Mouse (Mus musculus) gastrocnemius, postnatal 36 days (tissue): ENCODE measurements around the gene Sepsecs. TPM values are rescaled to one million over a fixed set of nuclear protein-coding genes. Genes with fewer than 3 reads are reported as not detected.
"Not testable (repeated sequence)": the region's sequence is repeated elsewhere in the genome, so short reads cannot be mapped to it uniquely, and the experiment has no call there.

Source experiments
- DNase-seq, 2 experiments: peaks; one replicate each; pipeline ENCODE4 v3.0.0; 2022
- intact Hi-C: fragments of 180-260 bp; cut with DNase I; formaldehyde crosslinking; loops from one replicate; pipeline ENCODE4 v1.15.1; 2025
- long read RNA-seq, 2 experiments: library from polyadenylated mRNA; stranded (forward); transcript quantifications; one replicate each; pipeline ENCODE4 v2.0.0; 2021
- total RNA-seq, 2 experiments: library from RNA; stranded (reverse); gene quantifications; 2 replicates each; pipeline ENCODE4 v1.2.3; 2021

Sepsecs gene
- total RNA-seq: 1 to 10 TPM; 5.0 to 5.2 TPM
- long read RNA-seq, experiment 1, full-length matches to known transcripts: 1 of 4 reads
- long read RNA-seq, experiment 1, partial matches to known transcripts: 0 of 4 reads
- long read RNA-seq, experiment 1, other reads (novel, unspliced or antisense): 3 of 4 reads
- long read RNA-seq, experiment 2, full-length matches to known transcripts: 2 of 6 reads
- long read RNA-seq, experiment 2, partial matches to known transcripts: 1 of 6 reads
- long read RNA-seq, experiment 2, other reads (novel, unspliced or antisense): 3 of 6 reads

- peak; percentile 88 to 90 for DNase-seq
- intact Hi-C loops: loop anchor here (10.0 kb wide), 1 partner anchor 135 kb away; no protein-coding TSS in a partner anchor
These were observed at the start of gene Sepsecs for GRCm38 (mm10) chr5:52669426-52670191. Gene Sepsecs (minus strand): TSS chr5:52669708.

GRCm38 (mm10) chr5:52716742-52717448 lies 47.4 kb upstream of the Sepsecs start:
- intact Hi-C loops: no loop called here
- no peak for DNase-seq

DNA sequence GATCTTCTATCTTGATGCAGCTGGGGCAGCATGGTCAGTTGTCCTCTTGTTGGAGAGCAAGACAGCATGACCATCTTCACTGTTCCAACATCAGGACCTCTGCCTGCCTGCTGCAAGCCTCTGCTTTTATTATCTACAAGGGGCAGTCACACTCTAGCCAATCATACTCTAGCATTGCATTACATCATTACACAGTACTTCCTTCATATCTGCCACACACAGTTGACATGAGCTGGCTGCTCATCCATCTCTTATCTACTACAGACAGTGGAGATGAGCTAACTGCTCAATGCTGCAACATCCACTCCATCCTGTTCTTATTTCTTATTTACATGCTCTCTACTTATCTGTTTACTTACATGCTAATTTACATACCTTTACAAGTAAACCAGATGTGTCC lies 43.2 kb upstream of the Sepsecs start:
- intact Hi-C loops: no loop called here
- no peak for DNase-seq

GRCm38 (mm10) chr5:52704562-52704961 lies 35.1 kb upstream of the Sepsecs start:
- DNase-seq: no peak
- intact Hi-C loops: no loop called here

GRCm38 (mm10) chr5:52697882-52698440 lies 28.5 kb upstream of the Sepsecs start:
- DNase-seq, intact Hi-C loops: not testable (repeated sequence)

DNA sequence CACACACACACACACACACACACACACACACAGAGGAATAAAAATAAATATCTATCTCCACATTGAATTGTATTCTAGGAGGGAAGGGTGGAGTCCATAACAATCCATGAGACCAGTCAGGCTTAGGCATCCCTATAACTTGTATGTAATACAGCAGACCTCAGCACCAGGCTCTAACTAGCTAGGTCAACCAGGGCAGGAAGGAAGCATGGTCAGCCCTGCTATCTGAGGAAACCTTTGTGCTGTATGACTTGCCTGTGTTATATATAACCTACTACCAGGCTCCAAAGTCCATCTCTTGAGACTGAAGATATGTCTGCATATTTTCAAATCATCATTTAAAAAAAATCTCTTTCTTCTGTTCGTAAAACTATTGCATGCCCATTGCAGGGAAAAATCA lies 27.8 kb upstream of the Sepsecs start:
- DNase-seq: no peak
- intact Hi-C loops: no loop called here

DNA sequence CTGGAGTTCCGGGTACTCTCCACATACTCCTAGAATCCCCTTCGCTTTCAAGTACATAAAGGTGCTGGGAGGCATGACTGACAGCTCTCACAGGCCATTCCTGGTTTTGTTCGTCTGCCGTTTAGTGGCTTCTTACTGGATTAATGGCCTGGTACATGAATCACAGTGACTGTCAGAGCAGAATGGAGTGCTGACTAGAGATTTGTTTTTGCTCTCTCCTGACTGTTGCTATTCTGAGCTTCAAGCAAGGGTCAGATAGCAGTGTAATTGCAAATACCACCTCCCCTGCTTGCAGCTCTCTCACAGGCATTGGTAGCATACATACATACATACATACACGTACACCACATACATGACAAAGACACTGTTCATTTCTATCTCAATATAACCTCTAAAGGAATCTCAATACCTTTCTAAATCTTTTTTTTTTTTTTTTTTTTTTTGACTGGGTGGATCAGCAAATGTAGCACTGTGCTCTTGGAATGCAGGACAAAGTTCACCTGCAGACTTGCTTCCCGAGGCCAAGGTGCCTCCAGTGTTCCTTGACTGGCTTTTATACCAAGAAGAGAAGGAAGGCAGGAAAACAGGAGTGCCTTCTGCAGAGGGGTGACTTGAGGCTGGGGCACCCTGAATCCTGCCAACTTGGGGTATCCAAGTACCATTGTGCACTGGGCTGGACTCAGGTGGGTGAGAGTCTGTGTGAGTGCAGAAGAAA lies 18.4 kb upstream of the Sepsecs start:
- intact Hi-C loops: no loop called here
- no peak for DNase-seq

GRCm38 (mm10) chr5:52681111-52681510 lies 11.6 kb upstream of the Sepsecs start:
- intact Hi-C loops: no loop called here
- no peak for DNase-seq

DNA sequence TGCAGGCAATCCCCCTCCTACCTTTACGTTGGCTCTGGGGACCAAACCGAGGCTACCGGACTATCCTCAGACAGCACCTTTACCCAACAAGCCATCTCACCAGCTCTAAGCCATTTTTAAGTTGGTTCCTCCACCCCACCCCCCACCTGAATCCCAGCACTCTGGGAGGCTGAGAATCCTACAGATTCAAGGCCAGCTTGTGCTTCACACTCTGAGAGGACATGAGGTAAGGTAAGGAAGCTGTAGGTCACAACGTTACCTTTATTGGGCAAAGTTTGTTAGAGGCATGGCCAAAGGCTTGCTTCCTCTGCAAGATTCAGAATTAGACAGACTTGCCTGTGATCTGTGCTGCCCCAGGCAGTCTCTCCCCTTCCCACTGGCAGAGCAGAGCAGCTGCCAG lies 10.7 kb upstream of the Sepsecs start:
- intact Hi-C loops: no loop called here
- DNase-seq: no peak

- intact Hi-C loops: loop anchor here (10.0 kb wide), 1 partner anchor 126 kb away; no protein-coding TSS in a partner anchor
- no peak for DNase-seq
These were observed 9.1 kb upstream of the Sepsecs start for GRCm38 (mm10) chr5:52678498-52679070.

DNA sequence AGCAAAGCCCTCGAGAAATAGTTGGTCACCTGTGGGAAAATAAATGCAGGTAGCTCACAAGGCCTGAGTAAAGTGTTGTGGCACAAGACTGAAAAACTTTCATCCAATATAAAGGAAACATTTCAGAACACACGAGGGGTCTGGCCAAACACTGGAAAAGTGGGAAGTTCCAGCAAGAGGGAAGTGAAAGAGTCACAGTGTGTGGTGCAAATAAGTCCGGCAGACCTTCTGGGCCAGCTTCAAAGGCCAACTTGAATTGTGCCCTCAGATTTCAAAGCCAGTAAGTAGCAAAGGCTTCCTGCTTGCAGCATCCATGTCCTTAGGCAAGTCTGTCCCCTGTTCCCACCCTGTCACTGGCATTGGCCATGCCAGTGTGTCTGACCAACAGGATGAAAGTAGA lies 7.6 kb upstream of the Sepsecs start:
- no peak for DNase-seq
- intact Hi-C loops: loop anchor here (10.0 kb wide), 1 partner anchor 128 kb away; no protein-coding TSS in a partner anchor

DNA sequence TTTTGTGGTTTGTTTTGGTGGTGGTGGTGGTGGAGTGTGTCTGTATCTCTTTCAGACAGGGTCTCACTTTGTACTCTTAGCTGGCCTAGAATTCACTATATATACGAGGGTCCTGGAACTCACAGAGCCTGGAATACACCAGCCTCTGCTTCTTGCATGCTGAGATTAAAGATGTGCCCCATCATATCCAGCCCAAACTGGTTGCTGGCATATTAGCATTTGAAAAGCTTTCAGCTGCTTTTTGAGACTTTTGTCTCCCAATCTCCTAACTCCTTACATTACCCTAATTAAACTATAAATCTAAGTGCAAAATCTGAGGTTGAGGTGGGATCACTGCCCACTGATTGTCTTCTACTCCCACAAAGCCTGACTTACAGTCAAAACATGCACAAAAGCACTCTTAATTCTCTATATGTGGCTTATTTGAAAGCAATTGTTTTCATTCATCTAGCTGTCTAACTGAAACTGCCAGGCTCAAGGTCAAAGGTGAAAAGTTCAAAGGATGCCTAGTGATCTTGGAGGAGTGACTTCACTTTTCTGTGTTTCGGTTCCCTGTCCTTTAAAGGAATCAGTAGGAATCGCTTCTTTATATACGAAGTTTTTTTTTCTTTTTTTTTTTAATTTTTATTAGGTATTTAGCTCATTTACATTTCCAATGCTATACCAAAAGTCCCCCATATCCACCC lies 5.0 kb upstream of the Sepsecs start:
- no peak for DNase-seq
- intact Hi-C loops: loop anchor here (10.0 kb wide), 1 partner anchor 130 kb away; no protein-coding TSS in a partner anchor

DNA sequence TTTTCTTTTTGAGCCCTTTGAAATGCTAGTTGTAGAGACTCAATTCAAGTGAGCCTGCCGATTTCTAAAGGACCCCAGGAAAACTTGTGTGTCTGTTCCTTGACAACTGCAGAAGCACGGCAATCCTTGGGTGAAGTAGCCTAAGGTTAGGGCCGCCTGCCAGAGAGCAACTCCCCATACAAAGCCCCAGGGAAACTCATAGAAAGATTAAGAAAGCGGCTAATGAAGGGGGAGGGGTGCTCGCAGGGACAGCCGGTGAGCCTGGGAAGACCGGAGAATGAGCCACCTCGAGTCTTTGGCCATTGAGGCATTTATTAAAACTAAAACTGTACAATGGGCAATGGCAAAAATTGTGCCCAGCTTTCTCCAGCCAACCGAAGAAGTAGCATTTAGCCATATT lies 3.8 kb upstream of the Sepsecs start:
- no peak for DNase-seq
- intact Hi-C loops: loop anchor here (10.0 kb wide), 1 partner anchor 131 kb away; no protein-coding TSS in a partner anchor

DNA sequence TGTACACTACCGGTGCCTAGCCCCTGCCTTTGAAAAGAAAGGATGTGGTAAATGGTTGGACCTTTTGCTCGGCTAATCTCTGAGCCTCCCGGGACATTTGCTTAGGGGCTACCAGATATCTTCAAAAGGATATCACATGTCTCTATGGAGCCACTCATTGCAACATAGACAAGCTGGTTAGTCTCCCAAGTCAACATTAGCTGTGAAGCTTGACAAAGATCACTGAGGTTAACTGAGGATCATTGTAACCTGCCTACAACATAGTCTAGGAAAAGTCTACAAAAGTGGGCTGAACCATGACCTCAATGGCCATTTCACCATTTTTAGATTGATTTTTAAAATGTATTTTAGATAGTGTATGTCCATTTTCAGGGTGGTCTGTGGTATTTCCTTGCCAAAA lies 1.2 kb upstream of the Sepsecs start:
- DNase-seq: no peak
- intact Hi-C loops: loop anchor here (10.0 kb wide), 1 partner anchor 134 kb away; no protein-coding TSS in a partner anchor

- intact Hi-C loops: no loop called here
- no peak for DNase-seq
These were observed 2.7 kb downstream of the Sepsecs start for GRCm38 (mm10) chr5:52666766-52667165.

DNA sequence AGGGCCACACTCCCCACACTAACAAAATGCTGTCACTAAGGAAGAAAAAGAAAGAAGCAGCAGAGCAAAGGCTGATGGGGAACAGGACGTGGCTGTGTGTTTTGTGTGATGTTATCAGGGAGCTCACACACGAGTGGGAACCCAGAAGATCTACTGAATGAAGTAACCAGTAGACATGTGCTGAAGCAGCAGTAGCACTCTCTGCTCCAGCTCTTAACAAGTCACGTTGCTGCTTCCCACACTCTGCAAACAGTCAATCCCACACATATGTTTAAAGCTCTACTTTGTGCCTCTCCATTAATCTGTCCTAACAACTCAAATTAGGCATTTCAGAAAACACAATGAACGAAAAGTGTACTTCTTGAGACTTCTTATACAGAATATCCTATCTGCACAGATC lies 11.6 kb downstream of the Sepsecs start:
- no peak for DNase-seq
- intact Hi-C loops: loop anchor here (5.0 kb wide), 1 partner anchor 141 kb away; no protein-coding TSS in a partner anchor

GRCm38 (mm10) chr5:52657336-52657735 lies 12.2 kb downstream of the Sepsecs start:
- DNase-seq: no peak
- intact Hi-C loops: loop anchor here (5.0 kb wide), 1 partner anchor 140 kb away; no protein-coding TSS in a partner anchor

- intact Hi-C loops: loop anchor here (5.0 kb wide), 1 partner anchor 139 kb away; no protein-coding TSS in a partner anchor
- DNase-seq: no peak
These were observed 13.5 kb downstream of the Sepsecs start for GRCm38 (mm10) chr5:52655992-52656391.

GRCm38 (mm10) chr5:52654961-52655360 lies 14.5 kb downstream of the Sepsecs start:
- no peak for DNase-seq
- intact Hi-C loops: loop anchor here (5.0 kb wide), 1 partner anchor 138 kb away; no protein-coding TSS in a partner anchor
